Mouse (Mus musculus): ENCODE measurements around the gene Syne1. TPM values are rescaled to one million over a fixed set of nuclear protein-coding genes. Genes with fewer than 3 reads are reported as not detected.

The Syne1 gene
- polyA plus RNA-seq, 1 experiment from 2014 or later = 8.6 TPM

DNA sequence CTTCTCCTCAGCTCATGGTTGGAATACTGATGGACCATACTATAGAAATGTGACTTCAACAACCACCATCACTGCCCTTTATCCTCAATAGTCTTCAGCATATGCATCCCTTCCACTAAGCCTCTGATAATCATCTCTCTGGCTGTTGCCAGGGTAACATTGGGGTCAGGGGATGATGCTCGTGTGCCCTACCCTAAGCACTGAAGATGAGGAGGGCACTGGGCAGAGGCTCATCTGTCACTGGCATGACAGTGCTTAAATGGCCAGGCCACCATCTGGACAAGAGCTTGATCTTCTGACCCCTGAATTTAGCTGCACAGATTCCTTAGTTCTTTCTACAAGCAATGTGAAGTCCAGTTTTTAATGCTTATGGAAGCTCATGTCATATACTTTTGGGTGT lies 534.1 kb downstream of the Syne1 start:
- no peak overlapping the region for H3K27ac ChIP-seq
- 29% methylated on average over 1 of the region's 1 CpGs for WGBS
- no peak overlapping the region for H3K4me2 ChIP-seq
- no peaks in the 10 kb centered on the region for H3K9me3 ChIP-seq
- no peak overlapping the region for H3K9ac ChIP-seq
- H3K4me1 ChIP-seq (replicated peaks) = no peaks in the 10 kb centered on the region
- no peak overlapping the region for H3K4me3 ChIP-seq
- H3K27me3 ChIP-seq = no peaks in the 10 kb centered on the region
- ATAC-seq (ENCODE audit: low FRiP score) = no peak
- H3K36me3 ChIP-seq = peaks cover 10% of the 10 kb centered on the region

DNA sequence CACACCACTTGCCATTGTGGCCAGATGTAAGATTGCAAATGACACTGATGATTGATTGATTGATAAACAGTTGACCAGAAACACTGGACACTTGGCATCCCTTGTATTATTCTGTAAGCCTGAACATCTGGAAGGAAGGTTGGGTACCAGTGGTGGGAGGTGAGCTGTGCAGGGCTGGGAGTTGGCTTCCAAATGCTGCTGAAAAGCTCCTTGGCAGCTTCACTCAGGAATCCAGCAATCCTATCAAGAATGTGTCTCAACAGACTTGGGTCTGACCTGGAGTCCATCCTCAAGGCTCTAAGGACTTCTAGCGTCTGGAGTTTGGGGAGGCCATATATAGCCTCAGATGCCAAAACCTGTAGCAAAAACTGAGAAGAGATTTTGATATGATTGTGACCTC lies 536.3 kb downstream of the Syne1 start:
- Histone ChIP-seq H3K36me3 (no peaks in the 10 kb centered on the region), H3K27me3 (no peaks in the 10 kb centered on the region), H3K4me2 (no peak overlapping the region), H3K9me3 (no peaks in the 10 kb centered on the region), H3K27ac (no peak overlapping the region), H3K9ac (no peak overlapping the region), H3K4me3 (no peak overlapping the region), H3K4me1 (replicated peaks) (no peaks in the 10 kb centered on the region)
- ATAC-seq (ENCODE audit: low FRiP score) = no peak
- WGBS = 91% methylated on average over 1 of the region's 1 CpGs

DNA sequence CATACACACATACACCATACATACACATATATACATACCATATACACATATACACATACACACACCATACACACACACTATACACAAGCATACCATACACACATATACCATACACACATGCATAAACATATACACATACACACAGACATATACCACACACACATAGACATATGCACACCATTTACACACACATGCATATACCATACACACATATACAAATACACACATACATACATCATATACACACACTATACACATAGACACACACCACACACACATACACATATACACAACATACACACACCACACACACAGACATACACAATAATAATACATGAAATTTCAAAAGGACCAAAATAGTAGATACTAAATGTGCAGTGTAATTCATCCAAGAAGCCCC lies 539.3 kb downstream of the Syne1 start:
- Histone ChIP-seq H3K27me3 (no peaks in the 10 kb centered on the region), H3K36me3 (no peaks in the 10 kb centered on the region), H3K27ac (no peak overlapping the region), H3K9me3 (no peaks in the 10 kb centered on the region), H3K9ac (no peak overlapping the region), H3K4me3 (no peak overlapping the region), H3K4me1 (replicated peaks) (no peaks in the 10 kb centered on the region), H3K4me2 (no peak overlapping the region)
- ATAC-seq (ENCODE audit: low FRiP score) = no peak

DNA sequence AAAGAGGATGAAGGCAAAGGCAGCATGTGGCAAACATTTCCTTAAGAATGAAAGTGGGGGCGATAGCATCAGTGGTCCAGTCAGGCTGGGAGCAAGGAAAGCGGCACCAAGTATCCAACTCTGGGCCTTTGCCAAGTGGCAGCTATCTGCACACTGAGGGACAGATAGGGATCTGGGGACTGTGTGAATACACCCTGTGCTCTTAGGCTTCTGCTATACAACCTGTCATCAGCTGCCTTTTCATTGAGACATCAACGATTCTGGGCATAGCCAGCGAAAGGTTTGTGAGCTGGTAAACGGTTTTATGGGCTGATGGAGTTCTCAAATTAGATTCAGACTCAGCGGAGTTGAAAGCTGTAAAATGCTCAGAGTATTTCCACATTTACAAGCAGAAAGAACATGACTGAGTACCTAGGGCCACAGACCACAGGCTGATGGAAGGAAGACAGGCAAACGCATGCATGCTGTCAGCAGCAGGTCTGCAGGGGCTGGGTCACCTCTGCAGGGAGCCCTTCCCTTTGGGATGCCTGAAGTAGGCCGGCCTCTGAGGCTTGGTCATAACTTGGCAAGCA lies 542.4 kb downstream of the Syne1 start:
- ATAC-seq (ENCODE audit: low FRiP score) = no peak
- Histone ChIP-seq H3K4me2 (no peak overlapping the region), H3K9ac (no peak overlapping the region), H3K4me1 (replicated peaks) (no peaks in the 10 kb centered on the region), H3K27me3 (no peaks in the 10 kb centered on the region), H3K9me3 (no peaks in the 10 kb centered on the region), H3K36me3 (no peaks in the 10 kb centered on the region), H3K27ac (no peak overlapping the region), H3K4me3 (no peak overlapping the region)
- 75% methylated on average over 8 of the region's 8 CpGs for WGBS

DNA sequence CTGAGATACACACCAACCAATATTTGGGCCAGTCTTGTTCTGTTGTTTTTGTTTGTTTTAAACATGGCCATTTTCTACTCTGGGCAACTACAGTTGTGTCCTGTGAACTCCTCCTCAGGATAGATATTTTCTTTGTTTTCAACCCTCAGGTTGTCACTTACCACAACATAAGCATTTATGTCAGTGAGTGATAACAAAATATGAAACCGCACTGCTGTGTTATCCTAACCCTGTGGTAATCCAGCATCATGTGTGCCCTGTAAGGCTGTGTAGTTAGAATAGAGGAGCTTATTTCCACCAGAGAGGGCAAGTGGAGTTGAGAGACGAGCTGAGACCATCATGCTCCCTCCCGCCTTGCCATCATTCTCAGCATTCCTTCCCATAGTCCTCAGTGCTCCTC lies 554.7 kb downstream of the Syne1 start:
- H3K27ac ChIP-seq = no peak overlapping the region
- H3K9ac ChIP-seq = no peak overlapping the region
- H3K4me3 ChIP-seq = no peak overlapping the region
- no peak overlapping the region for H3K4me2 ChIP-seq
- ATAC-seq (ENCODE audit: low FRiP score) = no peak
- no peaks in the 10 kb centered on the region for H3K36me3 ChIP-seq
- H3K27me3 ChIP-seq = no peaks in the 10 kb centered on the region
- 90% methylated on average over 3 of the region's 3 CpGs for WGBS
- H3K4me1 ChIP-seq (replicated peaks) = no peaks in the 10 kb centered on the region
- no peaks in the 10 kb centered on the region for H3K9me3 ChIP-seq

DNA sequence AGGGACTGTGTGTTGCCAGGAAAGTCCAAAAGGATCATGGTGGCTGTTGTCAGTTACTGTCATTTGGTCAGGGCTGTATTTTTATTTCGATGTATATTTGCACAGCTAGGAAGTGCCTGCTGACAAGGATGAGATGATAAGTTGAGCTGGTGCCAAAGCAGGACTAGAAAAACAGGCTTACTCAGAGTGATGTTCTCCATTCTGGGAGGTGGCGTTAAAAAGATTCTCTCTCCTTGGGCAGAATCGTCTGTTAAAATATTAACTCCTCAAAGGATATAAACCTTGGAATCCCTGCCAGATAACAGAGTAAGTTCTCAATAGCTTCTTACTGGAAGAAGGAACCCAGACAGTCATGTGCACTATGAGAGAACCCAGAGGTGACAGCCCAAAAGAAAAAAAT lies 557.5 kb downstream of the Syne1 start:
- Histone ChIP-seq H3K27ac (no peak overlapping the region), H3K9me3 (no peaks in the 10 kb centered on the region), H3K9ac (no peak overlapping the region), H3K36me3 (no peaks in the 10 kb centered on the region), H3K27me3 (no peaks in the 10 kb centered on the region), H3K4me3 (no peak overlapping the region), H3K4me2 (no peak overlapping the region), H3K4me1 (replicated peaks) (no peaks in the 10 kb centered on the region)
- ATAC-seq (ENCODE audit: low FRiP score) = no peak
- WGBS = 86% methylated on average over 3 of the region's 3 CpGs

DNA sequence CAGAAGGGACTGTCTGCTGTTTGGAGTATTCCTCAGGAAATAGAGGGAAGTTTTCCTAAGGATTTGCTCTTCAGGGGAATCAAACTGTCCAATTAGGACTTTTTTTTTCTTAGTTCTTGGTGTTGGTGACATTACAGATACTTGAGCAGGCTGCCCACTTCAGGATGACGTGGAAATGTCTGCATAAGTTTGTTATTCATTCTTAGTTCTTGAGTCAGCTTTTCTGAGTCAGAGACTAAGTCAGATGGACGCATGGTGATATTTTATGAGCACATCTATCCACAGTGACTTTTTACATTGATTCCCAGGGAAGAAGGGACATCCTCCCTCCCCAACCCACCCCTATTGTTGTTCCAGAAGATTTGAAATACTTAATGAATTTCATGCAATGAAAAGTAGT lies 567.4 kb downstream of the Syne1 start:
- no peaks in the 10 kb centered on the region for H3K27me3 ChIP-seq
- ATAC-seq (ENCODE audit: low FRiP score) = no peak

DNA sequence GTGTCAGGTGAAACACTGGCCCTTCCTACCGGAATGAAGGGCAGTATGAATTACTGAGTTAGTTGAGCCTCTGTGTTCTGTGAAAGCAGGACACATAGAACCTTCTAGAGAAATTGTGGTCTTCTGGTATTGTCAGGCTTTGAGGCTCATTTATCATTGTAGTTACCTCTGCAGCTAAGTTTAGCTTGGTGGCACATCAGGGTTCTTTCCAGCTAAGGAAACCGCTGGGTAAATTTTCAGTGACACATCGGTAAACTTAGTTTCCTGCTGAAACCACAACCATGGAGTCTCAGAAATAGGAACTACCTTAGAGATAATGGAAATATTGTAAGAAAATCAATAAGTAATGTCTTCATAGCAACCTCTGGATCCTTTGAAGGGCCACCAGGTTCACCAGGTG lies 573.9 kb downstream of the Syne1 start:
- no peak overlapping the region for H3K4me2 ChIP-seq
- no peak overlapping the region for H3K9ac ChIP-seq
- no peaks in the 10 kb centered on the region for H3K4me1 ChIP-seq (replicated peaks)
- WGBS = 99% methylated on average over 3 of the region's 3 CpGs
- no peak for ATAC-seq (ENCODE audit: low FRiP score)
- H3K27me3 ChIP-seq = no peaks in the 10 kb centered on the region
- H3K4me3 ChIP-seq = no peak overlapping the region
- no peaks in the 10 kb centered on the region for H3K36me3 ChIP-seq
- H3K27ac ChIP-seq = no peak overlapping the region
- no peaks in the 10 kb centered on the region for H3K9me3 ChIP-seq

More for the DNA sequence above, 567.4 kb downstream of the Syne1 start:
- WGBS = 75% methylated on average over 2 of the region's 2 CpGs
- H3K9me3 ChIP-seq = no peaks in the 10 kb centered on the region
- no peak overlapping the region for H3K4me3 ChIP-seq
- H3K4me2 ChIP-seq = no peak overlapping the region
- H3K4me1 ChIP-seq (replicated peaks) = no peaks in the 10 kb centered on the region
- no peak overlapping the region for H3K27ac ChIP-seq
- no peak overlapping the region for H3K9ac ChIP-seq
- H3K36me3 ChIP-seq = no peaks in the 10 kb centered on the region

DNA sequence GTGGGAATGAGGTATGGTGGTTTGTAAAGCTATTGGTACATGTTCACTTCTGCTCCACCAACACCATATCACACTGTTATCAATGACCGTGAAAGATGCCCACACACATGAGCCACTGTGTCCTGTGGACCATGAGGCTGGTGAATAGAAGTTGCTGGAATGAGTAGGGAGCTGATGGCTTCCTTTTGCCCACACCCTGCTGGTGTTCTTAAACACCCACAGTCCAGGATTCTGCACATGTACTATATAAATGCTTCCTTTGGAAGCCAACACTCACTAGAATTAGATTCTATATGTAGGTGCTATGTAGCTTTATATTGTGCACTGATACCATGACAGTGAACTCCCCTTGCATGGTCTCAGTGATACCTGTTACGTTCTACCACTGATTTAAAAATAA lies 574.7 kb downstream of the Syne1 start:
- Histone ChIP-seq H3K27ac (no peak overlapping the region), H3K9me3 (no peaks in the 10 kb centered on the region), H3K36me3 (no peaks in the 10 kb centered on the region), H3K27me3 (no peaks in the 10 kb centered on the region), H3K9ac (no peak overlapping the region), H3K4me3 (no peak overlapping the region), H3K4me1 (replicated peaks) (no peaks in the 10 kb centered on the region), H3K4me2 (no peak overlapping the region)
- ATAC-seq (ENCODE audit: low FRiP score) = no peak
- 99% methylated on average over 2 of the region's 2 CpGs for WGBS

DNA sequence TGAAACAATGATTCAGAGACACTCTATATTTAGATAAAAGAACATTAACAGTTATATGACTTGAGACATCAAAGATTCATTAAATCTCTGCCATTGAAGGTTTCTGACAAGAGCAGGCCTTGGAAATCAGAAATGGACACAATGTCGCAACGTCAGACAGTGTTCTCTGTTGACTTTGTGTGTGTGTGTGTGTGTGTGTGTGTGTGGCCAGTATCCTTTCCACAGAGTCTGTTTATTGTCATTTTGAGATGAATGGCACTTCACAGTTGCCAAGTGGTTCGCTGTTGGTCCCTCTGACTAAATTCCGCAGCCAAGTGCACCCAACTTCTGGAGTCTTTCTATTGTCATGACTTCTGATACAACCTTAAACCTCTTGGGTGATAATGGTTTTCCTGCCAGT lies 577.0 kb downstream of the Syne1 start:
- H3K36me3 ChIP-seq = no peaks in the 10 kb centered on the region
- no peak overlapping the region for H3K27ac ChIP-seq
- H3K4me3 ChIP-seq = no peak overlapping the region
- no peak overlapping the region for H3K9ac ChIP-seq
- H3K4me1 ChIP-seq (replicated peaks) = no peaks in the 10 kb centered on the region
- ATAC-seq (ENCODE audit: low FRiP score) = no peak
- 87% methylated on average over 4 of the region's 4 CpGs for WGBS
- no peak overlapping the region for H3K4me2 ChIP-seq
- no peaks in the 10 kb centered on the region for H3K27me3 ChIP-seq
- no peaks in the 10 kb centered on the region for H3K9me3 ChIP-seq

DNA sequence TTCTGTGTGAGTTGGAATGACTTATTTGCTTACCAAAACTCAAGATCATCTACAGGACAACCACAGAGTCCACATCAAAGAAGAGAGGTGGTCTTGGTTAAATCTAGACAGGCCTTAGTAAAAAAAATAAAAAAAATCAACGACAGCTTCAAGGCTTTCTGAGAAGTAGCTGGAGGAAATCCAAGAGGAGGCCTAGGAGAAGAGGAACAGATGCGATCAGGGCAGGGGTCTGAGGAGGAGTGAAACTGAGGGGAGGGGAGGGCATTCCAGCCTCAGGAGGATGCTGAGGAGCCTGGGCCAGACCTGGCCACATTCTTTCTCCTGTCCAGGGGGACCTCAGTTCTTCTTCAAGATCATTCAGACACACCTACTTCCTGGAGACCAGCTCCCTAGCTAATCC lies 579.3 kb downstream of the Syne1 start:
- Histone ChIP-seq H3K27ac (no peak overlapping the region), H3K4me2 (no peak overlapping the region), H3K36me3 (no peaks in the 10 kb centered on the region), H3K4me3 (no peak overlapping the region), H3K9ac (no peak overlapping the region), H3K27me3 (no peaks in the 10 kb centered on the region), H3K4me1 (replicated peaks) (no peaks in the 10 kb centered on the region), H3K9me3 (no peaks in the 10 kb centered on the region)
- WGBS = 70% methylated on average over 2 of the region's 2 CpGs
- ATAC-seq (ENCODE audit: low FRiP score) = no peak

DNA sequence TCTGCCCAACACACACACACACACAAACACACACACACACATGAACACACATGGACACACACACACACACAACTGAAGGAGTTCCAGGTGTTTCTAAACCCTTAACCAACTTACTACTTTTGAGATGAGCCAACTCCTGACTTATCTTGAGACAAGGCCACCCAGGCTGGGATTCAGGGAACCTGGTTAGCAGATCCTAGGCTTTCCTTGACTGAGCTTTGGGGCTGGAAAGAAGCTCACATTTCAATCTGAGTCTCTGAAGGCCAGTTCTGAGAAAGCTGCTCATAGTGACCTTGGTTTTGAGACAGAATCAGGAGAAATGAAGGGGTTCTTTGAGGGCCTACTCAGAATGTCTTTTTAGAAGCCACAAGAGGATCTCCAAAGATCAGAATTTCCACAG lies 579.7 kb downstream of the Syne1 start:
- Histone ChIP-seq H3K27ac (no peak overlapping the region), H3K4me3 (no peak overlapping the region), H3K27me3 (no peaks in the 10 kb centered on the region), H3K36me3 (no peaks in the 10 kb centered on the region), H3K9ac (no peak overlapping the region), H3K9me3 (no peaks in the 10 kb centered on the region), H3K4me1 (replicated peaks) (no peaks in the 10 kb centered on the region), H3K4me2 (no peak overlapping the region)
- ATAC-seq (ENCODE audit: low FRiP score) = no peak

DNA sequence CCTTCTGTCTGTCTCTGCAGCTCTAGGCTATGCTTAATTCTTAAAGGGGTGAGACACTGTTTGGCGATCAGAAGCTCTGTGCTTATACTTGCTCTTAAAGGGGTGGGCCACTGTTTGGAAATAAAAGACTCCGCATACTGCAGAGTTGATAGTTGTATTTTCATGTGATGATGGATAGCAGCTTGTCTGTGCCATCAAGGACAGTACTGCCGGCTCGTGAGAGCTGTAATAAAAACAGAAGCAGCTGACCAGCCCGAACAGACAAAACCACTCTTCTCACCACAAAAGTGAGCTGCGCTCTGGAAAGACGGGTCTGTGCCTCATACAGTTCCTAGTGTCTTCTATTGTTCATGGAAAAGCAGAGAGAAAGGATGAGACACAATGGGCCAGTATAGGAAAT lies 580.1 kb downstream of the Syne1 start:
- Histone ChIP-seq H3K36me3 (no peaks in the 10 kb centered on the region), H3K4me3 (no peak overlapping the region), H3K27ac (no peak overlapping the region), H3K9me3 (no peaks in the 10 kb centered on the region), H3K9ac (no peak overlapping the region), H3K27me3 (no peaks in the 10 kb centered on the region), H3K4me2 (no peak overlapping the region), H3K4me1 (replicated peaks) (no peaks in the 10 kb centered on the region)
- ATAC-seq (ENCODE audit: low FRiP score) = no peak
- WGBS = 76% methylated on average over 7 of the region's 7 CpGs
